Mouse (Mus musculus): ENCODE results near the gene Rilp. TPM values are rescaled to one million over a fixed set of nuclear protein-coding genes. Genes with fewer than 3 reads are reported as not detected.
A peak's percentile ranks its signal among the peaks of the same experiment; 100 is the strongest.

Gene Rilp
- polyA plus RNA-seq, 1 experiment from 2014 or later: 1.2 TPM

- Histone ChIP-seq H3K27ac (peak overlapping the region; percentile 70), H3K9ac (peak overlapping the region; percentile 71), H3K36me3 (peaks cover 36% of the 10 kb centered on the region), H3K4me2 (peak overlapping the region; percentile 84), H3K27me3 (replicated peaks) (no peaks in the 10 kb centered on the region), H3K4me1 (peaks cover 66% of the 10 kb centered on the region), H3K9me3 (replicated peaks) (no peaks in the 10 kb centered on the region), H3K4me3 (peak overlapping the region; percentile 60)
- peak; percentile 83 for ATAC-seq
- 15% methylated on average over 19 of the region's 19 CpGs for WGBS (ENCODE audit: insufficient replicate concordance)
Measured at GRCm38 (mm10) chr11:75467512-75468215, 42.2 kb upstream of the Rilp start.

DNA sequence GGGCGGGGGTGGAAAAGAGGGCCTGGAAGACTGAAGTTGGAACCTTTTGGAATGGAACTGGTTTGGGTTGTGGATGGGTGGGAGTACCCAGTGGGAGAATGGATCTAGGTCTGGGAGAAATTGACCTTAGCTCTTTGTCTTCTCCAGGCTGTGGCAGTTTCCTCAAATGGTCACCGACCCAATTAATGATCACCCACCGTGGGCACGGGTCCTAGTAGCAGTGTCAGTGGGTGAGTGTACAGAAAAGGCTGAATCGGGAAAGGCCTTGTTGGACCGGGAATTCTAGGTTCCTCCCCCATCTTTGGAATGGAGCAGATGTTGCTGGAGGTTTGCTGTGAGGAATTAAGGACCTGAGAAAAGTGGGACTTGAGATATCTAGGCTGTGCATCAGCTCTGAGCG lies 41.5 kb upstream of the Rilp start:
- Histone ChIP-seq H3K4me1 (peaks cover 66% of the 10 kb centered on the region), H3K9me3 (replicated peaks) (no peaks in the 10 kb centered on the region), H3K4me3 (peak overlapping the region; percentile 60), H3K4me2 (peak overlapping the region; percentile 84), H3K9ac (peak overlapping the region; percentile 71), H3K27ac (peak overlapping the region; percentile 70; the same call in 1 of the 2 replicates), H3K36me3 (peaks cover 34% of the 10 kb centered on the region), H3K27me3 (replicated peaks) (no peaks in the 10 kb centered on the region)
- ATAC-seq: no peak
- WGBS (ENCODE audit: insufficient replicate concordance): 50% methylated on average over 7 of the region's 7 CpGs

GRCm38 (mm10) chr11:75469261-75469660 lies 40.6 kb upstream of the Rilp start:
- H3K27ac ChIP-seq: peak overlapping the region; percentile 24; the same call in 1 of the 2 replicates
- ATAC-seq: no peak
- no peaks in the 10 kb centered on the region for H3K9me3 ChIP-seq (replicated peaks)
- H3K36me3 ChIP-seq: peaks cover 25% of the 10 kb centered on the region
- no peak overlapping the region for H3K4me3 ChIP-seq
- WGBS (ENCODE audit: insufficient replicate concordance): 87% methylated on average over 4 of the region's 4 CpGs
- no peak overlapping the region for H3K4me2 ChIP-seq
- no peak overlapping the region for H3K9ac ChIP-seq
- peaks cover 60% of the 10 kb centered on the region for H3K4me1 ChIP-seq
- no peaks in the 10 kb centered on the region for H3K27me3 ChIP-seq (replicated peaks)

- Histone ChIP-seq H3K4me2 (no peak overlapping the region), H3K9me3 (replicated peaks) (no peaks in the 10 kb centered on the region), H3K4me3 (no peak overlapping the region), H3K27ac (no peak overlapping the region), H3K4me1 (peaks cover 49% of the 10 kb centered on the region), H3K27me3 (replicated peaks) (no peaks in the 10 kb centered on the region), H3K36me3 (peaks cover 11% of the 10 kb centered on the region), H3K9ac (no peak overlapping the region)
- WGBS (ENCODE audit: insufficient replicate concordance): 78% methylated on average over 3 of the region's 3 CpGs
- no peak for ATAC-seq
Measured at GRCm38 (mm10) chr11:75470675-75471074, 39.2 kb upstream of the Rilp start.

GRCm38 (mm10) chr11:75472469-75473081 lies 37.3 kb upstream of the Rilp start:
- peak; percentile 69 for ATAC-seq
- peak overlapping the region; percentile 34; the same call in 1 of the 2 replicates for H3K27ac ChIP-seq
- 45% methylated on average over 11 of the region's 11 CpGs for WGBS (ENCODE audit: insufficient replicate concordance)

GRCm38 (mm10) chr11:75473376-75473775 lies 36.5 kb upstream of the Rilp start:
- Histone ChIP-seq H3K4me2 (no peak overlapping the region), H3K4me1 (peaks cover 33% of the 10 kb centered on the region), H3K27ac (0 out of 2 replicates have a peak overlapping the region, but pooled peaks have one; percentile 34), H3K4me3 (no peak overlapping the region), H3K36me3 (no peaks in the 10 kb centered on the region), H3K9me3 (replicated peaks) (no peaks in the 10 kb centered on the region), H3K27me3 (replicated peaks) (peaks cover 4% of the 10 kb centered on the region; the same call in 1 of the 2 replicates), H3K9ac (no peak overlapping the region)
- 63% methylated on average over 7 of the region's 7 CpGs for WGBS (ENCODE audit: insufficient replicate concordance)
- no peak for ATAC-seq

More at GRCm38 (mm10) chr11:75472469-75473081, 37.3 kb upstream of the Rilp start:
- no peak overlapping the region for H3K4me3 ChIP-seq
- H3K27me3 ChIP-seq (replicated peaks): no peaks in the 10 kb centered on the region; the same call in 1 of the 2 replicates
- no peak overlapping the region for H3K9ac ChIP-seq
- H3K4me1 ChIP-seq: peaks cover 41% of the 10 kb centered on the region
- H3K9me3 ChIP-seq (replicated peaks): no peaks in the 10 kb centered on the region
- H3K4me2 ChIP-seq: peak overlapping the region; percentile 39
- H3K36me3 ChIP-seq: no peaks in the 10 kb centered on the region

DNA sequence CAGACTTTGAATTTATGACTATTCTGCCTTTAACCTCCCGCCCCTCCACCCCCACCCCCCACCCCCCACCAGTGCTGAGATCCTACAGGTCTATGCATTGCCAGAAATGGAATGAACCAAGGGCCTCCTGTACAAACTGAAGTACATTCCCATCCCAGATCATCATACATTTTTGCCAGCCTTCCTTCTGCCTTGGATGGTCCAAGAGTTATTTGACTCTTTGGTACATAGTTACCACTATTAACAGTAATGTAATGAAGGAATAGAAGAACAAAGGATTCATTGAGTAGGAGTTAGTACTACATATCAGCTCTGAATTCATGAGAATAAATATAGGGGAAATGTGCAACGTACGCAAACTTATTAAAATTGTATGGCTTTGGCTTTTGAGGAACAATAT lies 23.7 kb upstream of the Rilp start:
- Histone ChIP-seq H3K36me3 (peaks cover 32% of the 10 kb centered on the region), H3K27ac (no peak overlapping the region), H3K4me3 (peak overlapping the region; percentile 96; the same call in 1 of the 2 replicates), H3K4me1 (peaks cover 22% of the 10 kb centered on the region), H3K9me3 (replicated peaks) (no peaks in the 10 kb centered on the region), H3K9ac (0 out of 2 replicates have a peak overlapping the region, but pooled peaks have one; percentile 9), H3K4me2 (peak overlapping the region; percentile 52), H3K27me3 (replicated peaks) (0 out of 2 replicates have a peak, but pooled peaks cover 3% of the 10 kb centered on the region)
- WGBS (ENCODE audit: insufficient replicate concordance): 23% methylated on average over 3 of the region's 3 CpGs
- peak; percentile 6; the same call in 1 of the 2 replicates for ATAC-seq

DNA sequence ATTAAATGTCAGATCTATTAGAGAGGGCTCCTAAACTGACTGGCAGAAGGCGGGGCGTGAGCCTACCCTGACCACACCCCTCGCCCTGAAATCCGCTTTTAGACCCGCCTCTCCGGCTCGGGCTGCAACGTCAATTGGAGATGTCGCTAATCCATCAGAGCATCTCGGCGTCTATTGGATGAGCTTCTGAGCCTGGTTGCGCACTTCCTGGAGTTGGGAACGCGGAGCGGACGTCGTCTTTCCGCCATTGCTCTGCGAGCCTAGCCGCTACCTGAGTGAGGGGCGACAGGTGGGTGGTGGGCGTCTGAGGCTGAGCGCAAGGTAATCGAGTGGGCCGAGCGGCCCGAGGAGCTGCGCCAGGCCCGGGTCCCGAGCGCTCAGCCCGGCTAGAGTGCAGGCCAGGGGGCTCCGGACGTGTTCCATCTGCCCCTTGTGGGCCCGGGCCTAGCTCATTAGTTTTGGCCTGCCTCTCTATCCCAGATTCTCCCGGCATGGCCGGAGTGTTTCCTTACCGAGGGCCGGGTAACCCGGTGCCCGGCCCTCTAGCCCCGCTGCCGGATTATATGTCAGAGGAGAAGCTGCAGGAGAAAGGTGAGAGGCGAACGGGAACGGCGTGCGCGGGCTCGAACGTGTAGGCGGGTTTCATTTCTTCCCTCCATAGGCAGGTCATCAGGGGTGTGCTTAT lies 23.2 kb upstream of the Rilp start, which contains the start of gene Prpf8:
Prpf8 (plus strand) TSS at position 216 of the 685 bp plus-strand sequence.
- Histone ChIP-seq H3K27ac (peak within 1 kb of the TSS; percentile 82), H3K4me2 (peak within 1 kb of the TSS; percentile 81), H3K27me3 (replicated peaks) (0 out of 2 replicates have a peak, but pooled peaks cover 3% of the 10 kb centered on the region), H3K9me3 (replicated peaks) (no peaks in the 10 kb centered on the region), H3K36me3 (peaks cover 37% of the 10 kb centered on the region), H3K4me1 (peaks cover 22% of the 10 kb centered on the region), H3K4me3 (peak within 1 kb of the TSS; percentile 96), H3K9ac (peak within 1 kb of the TSS; percentile 95)
- peak; percentile 99 for ATAC-seq
- WGBS (ENCODE audit: insufficient replicate concordance): 0% methylated on average over 52 of the region's 52 CpGs

DNA sequence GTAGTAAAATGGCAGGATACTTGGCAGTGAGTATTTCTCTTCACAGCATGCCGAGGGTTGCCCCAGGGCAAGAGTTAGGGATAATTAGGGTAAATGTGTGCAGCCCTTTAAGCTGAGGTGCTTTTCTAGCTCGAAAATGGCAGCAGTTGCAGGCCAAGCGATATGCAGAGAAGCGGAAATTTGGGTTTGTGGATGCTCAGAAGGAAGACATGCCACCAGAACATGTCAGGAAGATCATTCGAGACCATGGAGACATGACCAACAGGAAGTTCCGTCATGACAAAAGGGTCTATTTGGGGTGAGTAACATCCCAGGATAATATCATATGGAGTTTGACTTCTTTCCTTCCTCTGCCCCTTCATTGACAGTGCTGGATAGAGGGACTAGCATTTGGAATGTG lies 22.4 kb upstream of the Rilp start:
- 0 out of 2 replicates have a peak, but pooled peaks cover 3% of the 10 kb centered on the region for H3K27me3 ChIP-seq (replicated peaks)
- peaks cover 45% of the 10 kb centered on the region for H3K36me3 ChIP-seq
- H3K9me3 ChIP-seq (replicated peaks): no peaks in the 10 kb centered on the region
- H3K4me3 ChIP-seq: peak overlapping the region; percentile 96
- WGBS (ENCODE audit: insufficient replicate concordance): 18% methylated on average over 6 of the region's 6 CpGs
- H3K9ac ChIP-seq: peak overlapping the region; percentile 95
- no peak overlapping the region for H3K27ac ChIP-seq
- peak overlapping the region; percentile 81 for H3K4me2 ChIP-seq
- no peak for ATAC-seq
- H3K4me1 ChIP-seq: peaks cover 22% of the 10 kb centered on the region

GRCm38 (mm10) chr11:75494296-75495049 lies 15.4 kb upstream of the Rilp start:
- Histone ChIP-seq H3K27ac (no peak overlapping the region), H3K4me3 (no peak overlapping the region), H3K4me2 (no peak overlapping the region), H3K9ac (no peak overlapping the region), H3K36me3 (peaks cover 100% of the 10 kb centered on the region), H3K4me1 (no peaks in the 10 kb centered on the region), H3K9me3 (replicated peaks) (no peaks in the 10 kb centered on the region), H3K27me3 (replicated peaks) (no peaks in the 10 kb centered on the region)
- ATAC-seq: no peak
- 81% methylated on average over 10 of the region's 10 CpGs for WGBS (ENCODE audit: insufficient replicate concordance)

- no peaks in the 10 kb centered on the region for H3K27me3 ChIP-seq (replicated peaks)
- no peak for ATAC-seq
- H3K4me1 ChIP-seq: no peaks in the 10 kb centered on the region
- H3K4me2 ChIP-seq: no peak overlapping the region
- no peak overlapping the region for H3K9ac ChIP-seq
- no peak overlapping the region for H3K4me3 ChIP-seq
- WGBS (ENCODE audit: insufficient replicate concordance): 68% methylated on average over 1 of the region's 1 CpGs
- peaks cover 100% of the 10 kb centered on the region for H3K36me3 ChIP-seq
- H3K9me3 ChIP-seq (replicated peaks): no peaks in the 10 kb centered on the region
- H3K27ac ChIP-seq: no peak overlapping the region
Measured at GRCm38 (mm10) chr11:75498126-75498525, 11.8 kb upstream of the Rilp start.

Measured in liver, embryonic 12.5 days (tissue).